In the genomic region with DNA sequence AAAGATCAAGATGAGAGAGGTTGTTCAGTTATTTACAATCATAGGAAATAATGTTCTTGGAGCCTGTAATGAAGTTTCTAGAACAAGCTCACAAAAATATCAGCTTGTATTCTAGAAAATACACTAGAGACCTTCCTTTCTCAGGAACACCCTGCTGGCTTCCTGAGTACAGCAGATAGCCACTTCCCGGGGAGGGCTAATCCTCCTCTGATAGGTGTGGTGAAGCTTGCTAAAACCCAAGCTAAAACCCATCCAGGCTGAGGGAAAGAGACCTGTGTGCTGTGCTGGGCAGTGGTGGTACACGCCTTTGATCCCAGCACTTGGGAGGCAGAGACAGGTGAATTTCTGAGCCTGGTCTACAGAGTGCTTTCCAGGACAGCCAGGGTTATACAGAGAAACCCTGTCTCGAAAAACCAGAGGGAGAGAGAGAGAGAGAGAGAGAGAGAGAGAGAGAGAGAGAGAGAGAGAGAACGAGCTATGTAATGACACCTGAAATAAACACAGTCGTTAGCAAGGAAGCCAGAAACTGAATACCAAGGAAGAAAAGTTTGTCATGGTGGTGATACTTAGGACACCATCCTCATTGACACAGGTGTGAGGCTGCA, we compare ENCODE assay signal across 9 mouse cellular contexts. TPM values are rescaled to one million over a fixed set of nuclear protein-coding genes. Genes with fewer than 3 reads are reported as not detected.
DNase-seq lines count a peak whose midpoint lies in the region; ATAC-seq and TF ChIP-seq lines count a peak whose summit lies in the region.
"Had no signal": no experiment of that assay in that cellular context is flagged by ENCODE, and none has a peak within 500 bp of the region (broad histone marks: within the 10 kb centered on the region; RNA-seq: fewer than 3 reads in every experiment).

No protein-coding gene starts in this region.

- peak; percentile 93 for TF ChIP-seq EP300 in heart, adult 2 months (IDR thresholded peaks at IDR 0.05; ENCODE audit: insufficient read depth, low read depth, low read length)

- H3K4me3 ChIP-seq in heart, adult 2 months = no peak overlapping the region
- no peak overlapping the region for H3K4me3 ChIP-seq in heart, embryonic 10.5 days
- no peak overlapping the region for H3K4me3 ChIP-seq in hindbrain, postnatal 0 days (ENCODE audit: low read length)
- H3K4me3 ChIP-seq in cerebellum, adult 2 months (replicated peaks; ENCODE audit: insufficient read depth, low read depth, low read length) = no peak overlapping the region

- H3K27me3 ChIP-seq in heart, adult 2 months (ENCODE audit: control insufficient read depth, insufficient read depth, low read length) = no peaks in the 10 kb centered on the region
- no peaks in the 10 kb centered on the region for H3K27me3 ChIP-seq in heart, embryonic 10.5 days (ENCODE audit: insufficient read depth, poor library complexity, severe bottlenecking)
- no peaks in the 10 kb centered on the region for H3K27me3 ChIP-seq in hindbrain, postnatal 0 days (ENCODE audit: insufficient read depth, low read length)
- no peaks in the 10 kb centered on the region for H3K27me3 ChIP-seq in cerebellum, adult 2 months (ENCODE audit: control insufficient read depth, insufficient read depth, low read length)

- no peak overlapping the region for H3K4me2 ChIP-seq in hindbrain, postnatal 0 days (ENCODE audit: low read depth, low read length)

- DNase-seq in heart, adult 2 months = peak; percentile 49 to 67
- no peak for DNase-seq in heart, embryonic 10.5 days (ENCODE audit: low spot score)
- peak; percentile 32 for DNase-seq in thymus, postnatal 14 days
- no peak for DNase-seq in thymus, adult 18-20 months
- no peak for DNase-seq in hindbrain, postnatal 0 days (ENCODE audit: low spot score)
- no peak for DNase-seq in cerebellum, adult 2 months
- DNase-seq in left cerebral cortex, postnatal 25 days (ENCODE audit: low spot score in 2 of 2) = no peak
- DNase-seq in retina, embryonic 14.5 days (ENCODE audit: low spot score) = no peak
- DNase-seq: cerebellum, postnatal 25 days had no signal

- TF ChIP-seq POLR2A in heart, adult 2 months (IDR thresholded peaks at IDR 0.05; ENCODE audit: insufficient read depth, low read depth, low read length) = 0 out of 2 replicates have a peak, but pooled peaks have one; percentile 42
- TF ChIP-seq POLR2A in cerebellum, adult 2 months (IDR thresholded peaks at IDR 0.05; ENCODE audit: borderline replicate concordance, insufficient read depth, low read length) = no peak

- 24% methylated on average over 5 of the region's 5 CpGs for WGBS in heart, adult 2 months
- 41% methylated on average over 5 of the region's 5 CpGs for WGBS in heart, embryonic 10.5 days
- WGBS in hindbrain, postnatal 0 days = 62% methylated on average over 5 of the region's 5 CpGs
- WGBS in cerebellum, adult 2 months = 63% methylated on average over 5 of the region's 5 CpGs

- H3K9me3 ChIP-seq in heart, embryonic 10.5 days = no peaks in the 10 kb centered on the region
- no peaks in the 10 kb centered on the region for H3K9me3 ChIP-seq in hindbrain, postnatal 0 days (ENCODE audit: low read length)

- ATAC-seq in hindbrain, postnatal 0 days = no peak

- peaks cover 3% of the 10 kb centered on the region; the same call in 1 of the 2 replicates for H3K79me2 ChIP-seq in heart, adult 2 months (replicated peaks; ENCODE audit: control insufficient read depth, insufficient read depth, low read length)

- H3K27ac ChIP-seq in heart, adult 2 months = peak overlapping the region; percentile 89
- H3K27ac ChIP-seq in heart, embryonic 10.5 days = no peak overlapping the region
- H3K27ac ChIP-seq in hindbrain, postnatal 0 days = 0 out of 2 replicates have a peak overlapping the region, but pooled peaks have one; percentile 54
- no peak overlapping the region for H3K27ac ChIP-seq in cerebellum, adult 2 months (ENCODE audit: insufficient read depth, low read length)

- peak overlapping the region; percentile 42; the same call in 1 of the 2 replicates for H3K9ac ChIP-seq in heart, adult 2 months (ENCODE audit: low read depth, low read length)
- H3K9ac ChIP-seq in hindbrain, postnatal 0 days (replicated peaks; ENCODE audit: low read length) = no peak overlapping the region

- intact Hi-C loops in heart, adult 2 months (cut with DNase I) = loop anchor here (1.0 to 2.0 kb wide), 2 partner anchors 27 to 146 kb away; no protein-coding TSS in a partner anchor
- intact Hi-C loops in left cerebral cortex, postnatal 25 days (cut with DNase I) = no loop called here

- H3K4me1 ChIP-seq in heart, adult 2 months (ENCODE audit: control insufficient read depth, insufficient read depth, low read length) = peaks cover 19% of the 10 kb centered on the region
- peaks cover 7% of the 10 kb centered on the region for H3K4me1 ChIP-seq in heart, embryonic 10.5 days
- 0 out of 2 replicates have a peak, but pooled peaks cover 9% of the 10 kb centered on the region for H3K4me1 ChIP-seq in hindbrain, postnatal 0 days (ENCODE audit: insufficient read depth, low read length)
- H3K4me1 ChIP-seq in cerebellum, adult 2 months (ENCODE audit: control insufficient read depth, insufficient read depth, low read length) = peaks cover 4% of the 10 kb centered on the region

- TF ChIP-seq CTCF in heart, adult 2 months (IDR thresholded peaks at IDR 0.05) = no peak
- no peak for TF ChIP-seq CTCF in hindbrain, postnatal 0 days (IDR thresholded peaks at IDR 0.05; ENCODE audit: low read depth)
- TF ChIP-seq CTCF in cerebellum, adult 2 months (IDR thresholded peaks at IDR 0.05; ENCODE audit: borderline replicate concordance, insufficient read depth, low read depth, low read length) = no peak

- peaks cover 5% of the 10 kb centered on the region; the same call in 1 of the 2 replicates for H3K36me3 ChIP-seq in heart, adult 2 months (ENCODE audit: control insufficient read depth, insufficient read depth, low read length)
- no peaks in the 10 kb centered on the region for H3K36me3 ChIP-seq in heart, embryonic 10.5 days
- H3K36me3 ChIP-seq in hindbrain, postnatal 0 days (ENCODE audit: insufficient read depth, low read length) = no peaks in the 10 kb centered on the region

RNA-seq across cellular contexts. Expression of a gene that starts 48.6 kb away (rescaled TPM):
- 10 to 100 TPM; 66.4 to 68.1 TPM for total RNA-seq in heart, adult 2 months (2021)
- 22.7 and 39.4 TPM in 2 replicates for polyA plus RNA-seq in heart, adult 2 months (2012; rRNA removed)
- 6.6 and 11.6 TPM in 2 replicates for polyA plus RNA-seq in heart, embryonic 10.5 days (2016; fragmentation: Nextera tagmentation; extraction: Ambion mirVana)
- total RNA-seq in hindbrain, postnatal 0 days (2014; rRNA removed) = 41.0 and 42.2 TPM in 2 replicates
- polyA plus RNA-seq in hindbrain, postnatal 0 days (2015; fragmentation: Nextera tagmentation; extraction: Ambion mirVana) = 43.6 and 44.8 TPM in 2 replicates
- polyA plus RNA-seq in cerebellum, adult 2 months (2012; rRNA removed) = 26.7 and 30.0 TPM in 2 replicates
- 10 to 100 TPM; 50.8 to 51.2 TPM for total RNA-seq in left cerebral cortex, postnatal 25 days (2021)

RNA-seq across cellular contexts. Expression of a gene that starts 57.4 kb away (rescaled TPM):
- 10 to 100 TPM; 78.3 to 92.2 TPM for total RNA-seq in heart, adult 2 months (2021)
- 22.6 and 42.4 TPM in 2 replicates for polyA plus RNA-seq in heart, adult 2 months (2012; rRNA removed)
- polyA plus RNA-seq in heart, embryonic 10.5 days (2016; fragmentation: Nextera tagmentation; extraction: Ambion mirVana) = 191 and 223 TPM in 2 replicates
- total RNA-seq in hindbrain, postnatal 0 days (2014; rRNA removed) = 26.9 and 27.2 TPM in 2 replicates
- polyA plus RNA-seq in hindbrain, postnatal 0 days (2015; fragmentation: Nextera tagmentation; extraction: Ambion mirVana) = 149 and 153 TPM in 2 replicates
- 71.5 and 76.4 TPM in 2 replicates for polyA plus RNA-seq in cerebellum, adult 2 months (2012; rRNA removed)
- total RNA-seq in left cerebral cortex, postnatal 25 days (2021) = 10 to 100 TPM; 69.2 to 73.1 TPM

Comparison
In these comparisons a context has a peak if more than half of its experiments do, and no peak if none do; other contexts are left out.
1. DNase-seq: peak in heart, adult 2 months (2 of 2) and thymus, postnatal 14 days (single experiment); none in heart, embryonic 10.5 days (single experiment), thymus, adult 18-20 months (0 of 2), hindbrain, postnatal 0 days (single experiment), cerebellum, adult 2 months (0 of 2), left cerebral cortex, postnatal 25 days (0 of 2) and retina, embryonic 14.5 days (single experiment).
2. H3K27ac ChIP-seq: peak in heart, adult 2 months (single experiment) and hindbrain, postnatal 0 days (single experiment); none in heart, embryonic 10.5 days (single experiment) and cerebellum, adult 2 months (single experiment).